Mouse (Mus musculus) myocyte (in vitro differentiated cells): ENCODE results near the gene Prkn. TPM values are rescaled to one million over a fixed set of nuclear protein-coding genes. Genes with fewer than 3 reads are reported as not detected.

Experiments used
- H3K27me3 ChIP-seq: one replicate; pipeline ENCODE4 v1.6.1; 2011; ENCODE audit not compliant: control insufficient read depth, insufficient read depth, insufficient read length
- H3K36me3 ChIP-seq: one replicate; pipeline ENCODE4 v1.6.1; 2011; ENCODE audit not compliant: control insufficient read depth, insufficient read depth
- H3K4me2 ChIP-seq: one replicate; pipeline ENCODE4 v1.6.1; 2011; ENCODE audit warnings: low read depth, control low read depth
- H3K4me3 ChIP-seq: one replicate; pipeline ENCODE4 v1.5.1; 2011; ENCODE audit warnings: mild to moderate bottlenecking, control low read depth, moderate library complexity
- H3K79me2 ChIP-seq: one replicate; pipeline ENCODE4 v1.6.1; 2011; ENCODE audit not compliant: control insufficient read depth, insufficient read depth
- H3ac ChIP-seq: one replicate; pipeline ENCODE4 v1.6.1; 2011; ENCODE audit not compliant: control insufficient read depth, insufficient read length
- CEBPB ChIP-seq: IDR thresholded peaks from 2 replicates; pipeline ENCODE4 v1.6.1; 2011; ENCODE audit warnings: mild to moderate bottlenecking, moderate library complexity; ENCODE audit not compliant: poor library complexity, insufficient read depth, severe bottlenecking
- E2F4 ChIP-seq: IDR thresholded peaks from one replicate; pipeline ENCODE4 v1.6.1; 2011; ENCODE audit warnings: mild to moderate bottlenecking, control low read depth, moderate library complexity; ENCODE audit not compliant: insufficient read depth
- MAX ChIP-seq: IDR thresholded peaks from one replicate; pipeline ENCODE4 v1.6.1; 2011; ENCODE audit warnings: low read depth, mild to moderate bottlenecking, control low read depth
- MYOD1 ChIP-seq, 3 experiments: IDR thresholded peaks; one replicate each; pipeline ENCODE4 v1.6.1; 2011; ENCODE audit warnings: control low read depth in 2 of 3, low read depth in 2 of 3, mild to moderate bottlenecking in 2 of 3, moderate library complexity in 1 of 3; ENCODE audit not compliant: insufficient read length in 2 of 3, control insufficient read depth in 1 of 3
- MYOG ChIP-seq, 3 experiments: IDR thresholded peaks; one replicate each; pipeline ENCODE4 v1.6.1; 2011; ENCODE audit warnings: control low read depth in 2 of 3, low read depth in 2 of 3, mild to moderate bottlenecking in 2 of 3; ENCODE audit not compliant: insufficient read length in 2 of 3, control insufficient read depth in 1 of 3, insufficient read depth in 1 of 3
- POLR2A ChIP-seq: IDR thresholded peaks from one replicate; pipeline ENCODE4 v1.6.1; 2011; ENCODE audit warnings: low read depth, mild to moderate bottlenecking, control low read depth, moderate library complexity; ENCODE audit not compliant: insufficient read length
- POLR2AphosphoS2 ChIP-seq: IDR thresholded peaks from one replicate; pipeline ENCODE4 v1.6.1; 2011; ENCODE audit warnings: low read depth, control low read depth; ENCODE audit not compliant: insufficient read length
- REST ChIP-seq: IDR thresholded peaks from one replicate; pipeline ENCODE4 v1.6.1; 2011; ENCODE audit warnings: mild to moderate bottlenecking, control low read depth, moderate library complexity; ENCODE audit not compliant: insufficient read depth, insufficient read length
- SRF ChIP-seq: IDR thresholded peaks from one replicate; pipeline ENCODE4 v1.6.1; 2011; ENCODE audit warnings: low read depth; ENCODE audit not compliant: control insufficient read depth, insufficient read length
- TCF12 ChIP-seq: IDR thresholded peaks from one replicate; pipeline ENCODE4 v1.6.1; 2011; ENCODE audit warnings: mild to moderate bottlenecking, control low read depth; ENCODE audit not compliant: poor library complexity, insufficient read depth, severe bottlenecking
- TCF3 ChIP-seq: IDR thresholded peaks from one replicate; pipeline ENCODE4 v1.6.1; 2011; ENCODE audit warnings: low read depth, control low read depth; ENCODE audit not compliant: insufficient read length
- USF1 ChIP-seq: IDR thresholded peaks from one replicate; pipeline ENCODE4 v1.6.1; 2011; ENCODE audit warnings: low read depth, mild to moderate bottlenecking, control low read depth, moderate library complexity
- polyA plus RNA-seq: library from polyadenylated mRNA; unstranded; fragments of >200 nt; fragmentation: generic; extraction: Trizol; gene quantifications from one replicate; pipeline ENCODE4 v1.2.1, GENCODE M21; 2012; ENCODE audit warnings: missing spikeins

Gene Prkn
- polyA plus RNA-seq, 1 experiment = 0.26 TPM

GRCm38 (mm10) chr17:11532066-11532465, 691.9 kb downstream of the Prkn start:
- Histone ChIP-seq H3K79me2 (no peaks in the 10 kb centered on the region), H3K4me2 (no peak overlapping the region), H3ac (no peak overlapping the region), H3K36me3 (no peaks in the 10 kb centered on the region), H3K4me3 (no peak overlapping the region), H3K27me3 (no peaks in the 10 kb centered on the region)
- TF ChIP-seq TCF3 (no peak), REST (no peak), MAX (no peak), POLR2A (no peak), MYOG (IDR thresholded peaks at IDR 0.05; ENCODE audit: control insufficient read depth in 1 of 3, insufficient read depth in 1 of 3, insufficient read length in 2 of 3, low read depth in 2 of 3) (no peak), MYOD1 (IDR thresholded peaks at IDR 0.05; ENCODE audit: control insufficient read depth in 1 of 3, insufficient read length in 2 of 3, low read depth in 2 of 3) (no peak), TCF12 (no peak), USF1 (no peak), CEBPB (no peak), POLR2AphosphoS2 (no peak)

- TF ChIP-seq E2F4 = no peak
- TF ChIP-seq MAX = no peak
- TF ChIP-seq USF1 = no peak
- no peak for TF ChIP-seq TCF3
- TF ChIP-seq POLR2A = no peak
- no peak for TF ChIP-seq MYOD1 (IDR thresholded peaks at IDR 0.05; ENCODE audit: control insufficient read depth in 1 of 3, insufficient read length in 2 of 3, low read depth in 2 of 3)
- H3K4me2 ChIP-seq = no peak overlapping the region
- no peaks in the 10 kb centered on the region for H3K79me2 ChIP-seq
- no peak overlapping the region for H3K4me3 ChIP-seq
- H3K36me3 ChIP-seq = no peaks in the 10 kb centered on the region
- no peaks in the 10 kb centered on the region for H3K27me3 ChIP-seq
- no peak overlapping the region for H3ac ChIP-seq
Observed at GRCm38 (mm10) chr17:11532748-11533147, 692.6 kb downstream of the Prkn start.

- Histone ChIP-seq H3K4me3 (no peak overlapping the region), H3K79me2 (no peaks in the 10 kb centered on the region), H3K4me2 (no peak overlapping the region), H3K36me3 (no peaks in the 10 kb centered on the region), H3ac (no peak overlapping the region), H3K27me3 (no peaks in the 10 kb centered on the region)
- TF ChIP-seq POLR2AphosphoS2 (no peak), CEBPB (no peak), MAX (no peak), REST (no peak), TCF12 (no peak), SRF (no peak), MYOG (IDR thresholded peaks at IDR 0.05; ENCODE audit: control insufficient read depth in 1 of 3, insufficient read depth in 1 of 3, insufficient read length in 2 of 3, low read depth in 2 of 3) (no peak), USF1 (no peak), POLR2A (no peak), E2F4 (no peak), TCF3 (no peak), MYOD1 (IDR thresholded peaks at IDR 0.05; ENCODE audit: control insufficient read depth in 1 of 3, insufficient read length in 2 of 3, low read depth in 2 of 3) (no peak)
Observed at GRCm38 (mm10) chr17:11533835-11534234, 693.7 kb downstream of the Prkn start.

GRCm38 (mm10) chr17:11538826-11539225, 698.6 kb downstream of the Prkn start:
- no peaks in the 10 kb centered on the region for H3K36me3 ChIP-seq
- H3K4me3 ChIP-seq = no peak overlapping the region
- no peak overlapping the region for H3K4me2 ChIP-seq
- no peaks in the 10 kb centered on the region for H3K79me2 ChIP-seq
- H3ac ChIP-seq = no peak overlapping the region
- TF ChIP-seq SRF (no peak), TCF3 (no peak), POLR2AphosphoS2 (no peak), POLR2A (no peak), USF1 (no peak), REST (no peak), MYOD1 (IDR thresholded peaks at IDR 0.05; ENCODE audit: control insufficient read depth in 1 of 3, insufficient read length in 2 of 3, low read depth in 2 of 3) (no peak), E2F4 (no peak), MAX (no peak)
- H3K27me3 ChIP-seq = no peaks in the 10 kb centered on the region

GRCm38 (mm10) chr17:11541928-11542623, 701.9 kb downstream of the Prkn start:
- no peak overlapping the region for H3ac ChIP-seq
- TF ChIP-seq MYOD1 (IDR thresholded peaks at IDR 0.05; ENCODE audit: control insufficient read depth in 1 of 3, insufficient read length in 2 of 3, low read depth in 2 of 3) (no peak), POLR2A (no peak), POLR2AphosphoS2 (no peak), REST (no peak), SRF (no peak), MAX (no peak), MYOG (IDR thresholded peaks at IDR 0.05; ENCODE audit: control insufficient read depth in 1 of 3, insufficient read depth in 1 of 3, insufficient read length in 2 of 3, low read depth in 2 of 3) (no peak), USF1 (no peak), CEBPB (no peak), E2F4 (no peak), TCF12 (no peak), TCF3 (no peak)
- H3K27me3 ChIP-seq = no peaks in the 10 kb centered on the region
- no peaks in the 10 kb centered on the region for H3K36me3 ChIP-seq
- no peaks in the 10 kb centered on the region for H3K79me2 ChIP-seq
- no peak overlapping the region for H3K4me3 ChIP-seq
- H3K4me2 ChIP-seq = no peak overlapping the region
